Comparison of ENCODE assay signal across 30 mouse cellular contexts in the genomic region with DNA sequence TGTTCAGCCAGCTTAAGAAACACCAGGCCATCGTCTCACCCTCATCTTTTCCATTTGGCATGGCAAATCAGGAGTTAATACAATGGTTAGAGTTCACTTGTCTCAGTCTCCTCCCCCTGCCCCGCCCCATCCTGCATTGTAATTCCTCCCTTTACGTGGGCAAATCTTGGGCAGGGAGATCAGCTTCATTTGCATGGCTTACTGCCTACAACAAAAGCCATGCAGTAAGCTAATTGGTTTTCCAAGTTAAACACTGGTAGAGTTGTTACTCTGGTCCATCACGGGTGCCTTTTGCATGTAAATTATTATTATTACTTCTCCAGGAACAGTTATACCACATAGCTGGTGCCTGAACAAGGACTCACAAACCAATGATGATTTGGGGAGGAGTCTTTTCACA. TPM values are rescaled to one million over a fixed set of nuclear protein-coding genes. Genes with fewer than 3 reads are reported as not detected.
DNase-seq lines count a peak whose midpoint lies in the region; ATAC-seq lines count a peak whose summit lies in the region.
"Had no signal": no experiment of that assay in that cellular context is flagged by ENCODE, and none has a peak within 500 bp of the region (broad histone marks: within the 10 kb centered on the region; RNA-seq: fewer than 3 reads in every experiment).

No protein-coding gene starts in this region.

- 20% methylated on average over 4 of the region's 4 CpGs for WGBS in hindbrain, embryonic 11.5 days
- 20% methylated on average over 4 of the region's 4 CpGs for WGBS in hindbrain, embryonic 10.5 days
- 2% methylated on average over 4 of the region's 4 CpGs for WGBS in forebrain, embryonic 14.5 days

- H3K4me1 ChIP-seq in hindbrain, embryonic 11.5 days (replicated peaks; ENCODE audit: control insufficient read depth, insufficient read depth, low read length), result no peaks in the 10 kb centered on the region
- H3K4me1 ChIP-seq in hindbrain, embryonic 10.5 days (replicated peaks), result peaks cover 34% of the 10 kb centered on the region
- peaks cover 20% of the 10 kb centered on the region for H3K4me1 ChIP-seq in forebrain, embryonic 14.5 days (ENCODE audit: control insufficient read depth, insufficient read depth, low read length)
- H3K4me1 ChIP-seq: heart, embryonic 15.5 days; liver, embryonic 13.5 days; megakaryocyte, embryonic 14.5 days; stomach, embryonic 15.5 days had no signal

- H3K36me3 ChIP-seq in hindbrain, embryonic 11.5 days (ENCODE audit: control insufficient read depth, insufficient read depth, low read length), result no peaks in the 10 kb centered on the region
- no peaks in the 10 kb centered on the region for H3K36me3 ChIP-seq in hindbrain, embryonic 10.5 days
- no peaks in the 10 kb centered on the region for H3K36me3 ChIP-seq in forebrain, embryonic 14.5 days (ENCODE audit: control insufficient read depth, insufficient read depth, low read length)
- H3K36me3 ChIP-seq: embryonic facial prominence, embryonic 12.5 days; heart, embryonic 15.5 days; hindbrain, embryonic 13.5 days; limb, embryonic 13.5 days; liver, embryonic 13.5 days; neural tube, embryonic 13.5 days; stomach, embryonic 15.5 days had no signal

- peak; percentile 40; the same call in 1 of the 2 replicates for ATAC-seq in hindbrain, embryonic 11.5 days (ENCODE audit: low FRiP score)
- ATAC-seq in forebrain, embryonic 14.5 days, result peak; percentile 59
- ATAC-seq: CD4-positive, CD25-positive, alpha-beta regulatory T cell, adult 4 months; intestine, embryonic 16.5 days; lung, postnatal 0 days had no signal

- no peak overlapping the region for H3K9ac ChIP-seq in hindbrain, embryonic 11.5 days (ENCODE audit: low read depth, low read length)
- H3K9ac ChIP-seq in forebrain, embryonic 14.5 days (ENCODE audit: low read length), result no peak overlapping the region
- H3K9ac ChIP-seq: embryonic facial prominence, embryonic 12.5 days; heart, embryonic 15.5 days; hindbrain, embryonic 13.5 days; limb, embryonic 13.5 days; liver, embryonic 13.5 days; neural tube, embryonic 13.5 days; stomach, embryonic 15.5 days had no signal

- H3K9me3 ChIP-seq in hindbrain, embryonic 11.5 days (ENCODE audit: control insufficient read depth, low read length), result no peaks in the 10 kb centered on the region
- H3K9me3 ChIP-seq in hindbrain, embryonic 10.5 days, result no peaks in the 10 kb centered on the region
- no peaks in the 10 kb centered on the region for H3K9me3 ChIP-seq in forebrain, embryonic 14.5 days (replicated peaks; ENCODE audit: control insufficient read depth, low read length)
- H3K9me3 ChIP-seq: embryonic facial prominence, embryonic 12.5 days; heart, embryonic 15.5 days; hindbrain, embryonic 13.5 days; limb, embryonic 13.5 days; liver, embryonic 13.5 days; neural tube, embryonic 13.5 days; stomach, embryonic 15.5 days had no signal

- no peaks in the 10 kb centered on the region for H3K27me3 ChIP-seq in hindbrain, embryonic 11.5 days (ENCODE audit: control insufficient read depth, insufficient read depth, low read length)
- H3K27me3 ChIP-seq in hindbrain, embryonic 10.5 days (ENCODE audit: insufficient read depth, poor library complexity, severe bottlenecking), result no peaks in the 10 kb centered on the region
- H3K27me3 ChIP-seq in forebrain, embryonic 14.5 days (replicated peaks; ENCODE audit: control insufficient read depth, insufficient read depth, low read length), result no peaks in the 10 kb centered on the region
- H3K27me3 ChIP-seq: embryonic facial prominence, embryonic 12.5 days; heart, embryonic 15.5 days; hindbrain, embryonic 13.5 days; liver, embryonic 13.5 days; megakaryocyte, embryonic 14.5 days; neural tube, embryonic 13.5 days; stomach, embryonic 15.5 days had no signal

- no peak for DNase-seq in hindbrain, embryonic 11.5 days (ENCODE audit: low spot score)
- no peak for DNase-seq in hindbrain, embryonic 10.5 days (ENCODE audit: low spot score)
- DNase-seq in retina, postnatal 1 day, result peak; percentile 25
- DNase-seq in retina, embryonic 14.5 days (ENCODE audit: low spot score), result no peak
- peak; percentile 58 for DNase-seq in forebrain, embryonic 14.5 days (ENCODE audit: low spot score)
- DNase-seq in embryo, embryonic 9.5 days (ENCODE audit: extremely low spot score), result no peak
- DNase-seq in left cerebral cortex, adult 18-20 months (ENCODE audit: low spot score in 2 of 2), result no peak
- DNase-seq: adrenal gland, adult 8-10 months; cerebellum, adult 11 months; cerebellum, adult 9-10 months; cerebellum, postnatal 36 days; gastrocnemius, postnatal 10 days; kidney, adult 8-10 months; layer of hippocampus, postnatal 36 days; liver, embryonic 13.5 days; lung, adult 18-20 months; lung, postnatal 4 days; right cerebral cortex, postnatal 25 days; thymus, postnatal 14 days had no signal

- H3K27ac ChIP-seq in hindbrain, embryonic 11.5 days (ENCODE audit: low read depth, low read length), result no peak overlapping the region
- no peak overlapping the region for H3K27ac ChIP-seq in hindbrain, embryonic 10.5 days
- H3K27ac ChIP-seq in forebrain, embryonic 14.5 days (ENCODE audit: low read depth, low read length), result no peak overlapping the region
- H3K27ac ChIP-seq: embryonic facial prominence, embryonic 12.5 days; heart, embryonic 15.5 days; hindbrain, embryonic 13.5 days; kidney, postnatal 0 days; limb, embryonic 13.5 days; liver, embryonic 13.5 days; neural tube, embryonic 13.5 days; stomach, embryonic 15.5 days had no signal

- no peak overlapping the region for H3K4me3 ChIP-seq in hindbrain, embryonic 11.5 days (ENCODE audit: low read depth, low read length)
- H3K4me3 ChIP-seq in hindbrain, embryonic 10.5 days, result no peak overlapping the region
- no peak overlapping the region for H3K4me3 ChIP-seq in forebrain, embryonic 14.5 days (ENCODE audit: low read depth, low read length)
- H3K4me3 ChIP-seq: embryonic facial prominence, embryonic 12.5 days; heart, embryonic 15.5 days; hindbrain, embryonic 13.5 days; limb, embryonic 13.5 days; liver, embryonic 13.5 days; megakaryocyte, embryonic 14.5 days; neural tube, embryonic 13.5 days; stomach, embryonic 15.5 days had no signal

- H3K4me2 ChIP-seq in hindbrain, embryonic 11.5 days (replicated peaks; ENCODE audit: low read depth, low read length), result no peak overlapping the region
- no peak overlapping the region; the same call in 1 of the 2 replicates for H3K4me2 ChIP-seq in forebrain, embryonic 14.5 days (ENCODE audit: low read length)
- H3K4me2 ChIP-seq: embryonic facial prominence, embryonic 12.5 days; heart, embryonic 15.5 days; hindbrain, embryonic 13.5 days; limb, embryonic 13.5 days; liver, embryonic 13.5 days; neural tube, embryonic 13.5 days; stomach, embryonic 15.5 days had no signal

RNA-seq across cellular contexts. Expression of gene Pdzrn4, which starts 18.6 kb away (rescaled TPM):
- 21.3 and 25.7 TPM in 2 replicates for polyA plus RNA-seq in hindbrain, embryonic 11.5 days (2014; fragmentation: Nextera tagmentation; extraction: Ambion mirVana)
- 7.3 and 14.0 TPM in 2 replicates for polyA plus RNA-seq in hindbrain, embryonic 10.5 days (2016; fragmentation: Nextera tagmentation; extraction: Ambion mirVana)
- 13.5 and 17.8 TPM in 2 replicates for polyA plus RNA-seq in forebrain, embryonic 14.5 days (2014; fragmentation: Nextera tagmentation; extraction: Ambion mirVana)
- total RNA-seq in left cerebral cortex, adult 18-20 months (2021), result 10 to 100 TPM in 1 of 2 experiments, 1 to 10 TPM in 1; 9.2 to 12.1 TPM
- total RNA-seq: adrenal gland, adult 8-10 months had no signal

Comparison
In these comparisons a context has a peak if more than half of its experiments do, and no peak if none do; other contexts are left out.
1. DNase-seq: peak in retina, postnatal 1 day (single experiment) and forebrain, embryonic 14.5 days (single experiment); none in hindbrain, embryonic 11.5 days (single experiment), hindbrain, embryonic 10.5 days (single experiment), retina, embryonic 14.5 days (single experiment), embryo, embryonic 9.5 days (single experiment) and left cerebral cortex, adult 18-20 months (0 of 2).